Mouse (Mus musculus) MEL (cell line): ENCODE measurements around the gene Ikzf2. TPM values are rescaled to one million over a fixed set of nuclear protein-coding genes. Genes with fewer than 3 reads are reported as not detected.

Source experiments
- DNase-seq: peaks from one replicate; pipeline ENCODE4 v3.0.0; 2011; ENCODE audit warnings: low read depth, low spot score
- H3K27ac ChIP-seq: 2 replicates; pipeline ENCODE4 v1.5.1; 2012; ENCODE audit warnings: low read depth, mild to moderate bottlenecking, control low read depth, low read length, moderate library complexity; ENCODE audit not compliant: control insufficient read depth
- H3K27me3 ChIP-seq, 2 experiments: fragments of 150-350 bp in 1 of 2; sonication (generic) in 1 of 2; 2 replicates each; pipeline ENCODE4 v1.6.1; 2012; ENCODE audit warnings: low read length in 2 of 2, mild to moderate bottlenecking in 2 of 2, improper control_type of control experiment in 1 of 2, moderate library complexity in 1 of 2; ENCODE audit not compliant: insufficient read depth in 2 of 2, control insufficient read depth in 1 of 2
- H3K36me3 ChIP-seq, 2 experiments: 2 replicates each; pipeline ENCODE4 v1.6.1; 2012 to 2014; ENCODE audit warnings: low read length in 2 of 2, improper control_type of control experiment in 1 of 2, inconsistent platforms in 1 of 2, mild to moderate bottlenecking in 1 of 2; ENCODE audit not compliant: insufficient read depth in 2 of 2, control insufficient read depth in 1 of 2
- H3K4me1 ChIP-seq, 2 experiments: fragments of 150-350 bp in 1 of 2; sonication (generic) in 1 of 2; 2 replicates each; pipeline ENCODE4 v1.6.1; 2012; ENCODE audit warnings: low read length in 2 of 2, improper control_type of control experiment in 1 of 2, mild to moderate bottlenecking in 1 of 2; ENCODE audit not compliant: insufficient read depth in 2 of 2, control insufficient read depth in 1 of 2
- H3K4me3 ChIP-seq, 2 experiments: fragments of 150-350 bp in 1 of 2; sonication (generic) in 1 of 2; 2 replicates each; pipeline ENCODE4 v1.5.1; 2012; ENCODE audit warnings: low read depth in 2 of 2, low read length in 2 of 2, mild to moderate bottlenecking in 2 of 2, moderate library complexity in 2 of 2, control low read depth in 1 of 2, improper control_type of control experiment in 1 of 2; ENCODE audit not compliant: control insufficient read depth in 1 of 2, insufficient read depth in 1 of 2
- H3K79me2 ChIP-seq: 2 replicates; pipeline ENCODE4 v1.6.1; 2012; ENCODE audit warnings: mild to moderate bottlenecking, low read length, moderate library complexity; ENCODE audit not compliant: control insufficient read depth, poor library complexity, insufficient read depth
- H3K9ac ChIP-seq: 2 replicates; pipeline ENCODE4 v1.6.1; 2012; ENCODE audit warnings: low read depth, mild to moderate bottlenecking, control low read depth, low read length, moderate library complexity; ENCODE audit not compliant: control insufficient read depth, poor library complexity, severe bottlenecking
- H3K9me3 ChIP-seq: fragments of 150-350 bp; sonication (generic); replicated peaks from 2 replicates; pipeline ENCODE4 v1.6.1; 2012; ENCODE audit warnings: mild to moderate bottlenecking, low read length, improper control_type of control experiment, moderate library complexity; ENCODE audit not compliant: insufficient read depth
- BHLHE40 ChIP-seq: IDR thresholded peaks from 2 replicates; pipeline ENCODE4 v1.6.1; 2012; ENCODE audit warnings: low read depth, mild to moderate bottlenecking, inconsistent platforms, low read length, improper control_type of control experiment, borderline replicate concordance
- CHD1 ChIP-seq: IDR thresholded peaks from 2 replicates; pipeline ENCODE4 v1.6.1; 2012; ENCODE audit warnings: low read depth, mild to moderate bottlenecking, inconsistent platforms, low read length, improper control_type of control experiment
- E2F4 ChIP-seq: IDR thresholded peaks from 2 replicates; pipeline ENCODE4 v1.6.1; 2011; ENCODE audit warnings: low read depth, low read length, improper control_type of control experiment, borderline replicate concordance
- ELF1 ChIP-seq: IDR thresholded peaks from 2 replicates; pipeline ENCODE4 v1.6.1; 2014; ENCODE audit warnings: low read depth, mild to moderate bottlenecking, inconsistent platforms, low read length, improper control_type of control experiment, moderate library complexity
- EP300 ChIP-seq, 2 experiments: IDR thresholded peaks; 2 replicates each; pipeline ENCODE4 v1.6.1; 2011; ENCODE audit warnings: improper control_type of control experiment in 2 of 2, low read length in 2 of 2, low read depth in 1 of 2, mild to moderate bottlenecking in 1 of 2
- GABPA ChIP-seq: IDR thresholded peaks from 2 replicates; pipeline ENCODE4 v1.6.1; 2012; ENCODE audit warnings: low read depth, mild to moderate bottlenecking, inconsistent platforms, low read length, improper control_type of control experiment, moderate library complexity
- JUND ChIP-seq: IDR thresholded peaks from 2 replicates; pipeline ENCODE4 v1.6.1; 2011; ENCODE audit warnings: low read depth, mild to moderate bottlenecking, improper control_type of control experiment, low read length
- MEF2A ChIP-seq: IDR thresholded peaks from 2 replicates; pipeline ENCODE4 v1.6.1; 2014; ENCODE audit warnings: low read depth, mild to moderate bottlenecking, inconsistent platforms, low read length, improper control_type of control experiment; ENCODE audit not compliant: poor library complexity, insufficient replicate concordance, severe bottlenecking; ENCODE audit errors: extremely low read depth
- MYB ChIP-seq: IDR thresholded peaks from 2 replicates; pipeline ENCODE4 v1.6.1; 2011; ENCODE audit warnings: mild to moderate bottlenecking, low read depth, low read length, improper control_type of control experiment
- NELFE ChIP-seq: IDR thresholded peaks from 2 replicates; pipeline ENCODE4 v1.6.1; 2011; ENCODE audit warnings: low read depth, low read length, improper control_type of control experiment
- POLR2AphosphoS2 ChIP-seq: IDR thresholded peaks from 2 replicates; pipeline ENCODE4 v1.6.1; 2011; ENCODE audit warnings: low read length, improper control_type of control experiment
- POLR2AphosphoS5 ChIP-seq: IDR thresholded peaks from 2 replicates; pipeline ENCODE4 v1.6.1; 2012; ENCODE audit warnings: low read depth, borderline replicate concordance, mild to moderate bottlenecking, inconsistent platforms, low read length, moderate library complexity, mixed read lengths
- SIN3A ChIP-seq: IDR thresholded peaks from 2 replicates; pipeline ENCODE4 v1.6.1; 2012; ENCODE audit warnings: low read length, improper control_type of control experiment, inconsistent platforms
- TAL1 ChIP-seq: IDR thresholded peaks from 2 replicates; pipeline ENCODE4 v1.6.1; 2012; ENCODE audit warnings: mild to moderate bottlenecking, inconsistent platforms, low read length, moderate library complexity, mixed read lengths
- TCF12 ChIP-seq: IDR thresholded peaks from 2 replicates; pipeline ENCODE4 v1.6.1; 2014; ENCODE audit warnings: low read depth, mild to moderate bottlenecking, inconsistent platforms, low read length, improper control_type of control experiment, moderate library complexity
- UBTF ChIP-seq: IDR thresholded peaks from 2 replicates; pipeline ENCODE4 v1.6.1; 2012; ENCODE audit warnings: low read depth, mild to moderate bottlenecking, inconsistent platforms, low read length, improper control_type of control experiment, moderate library complexity, borderline replicate concordance; ENCODE audit not compliant: insufficient read depth
- USF1 ChIP-seq: IDR thresholded peaks from 2 replicates; pipeline ENCODE4 v1.6.1; 2014; ENCODE audit warnings: low read depth, mild to moderate bottlenecking, inconsistent platforms, low read length, improper control_type of control experiment, moderate library complexity
- USF2 ChIP-seq, 2 experiments: IDR thresholded peaks; 2 replicates each; pipeline ENCODE4 v1.6.1; 2011 to 2012; ENCODE audit warnings: improper control_type of control experiment in 2 of 2, low read length in 2 of 2, borderline replicate concordance in 1 of 2, inconsistent platforms in 1 of 2, low read depth in 1 of 2, mild to moderate bottlenecking in 1 of 2; ENCODE audit not compliant: insufficient read depth in 1 of 2
- ZC3H11A ChIP-seq: IDR thresholded peaks from 2 replicates; pipeline ENCODE4 v1.6.1; 2012; ENCODE audit warnings: low read depth, mild to moderate bottlenecking, inconsistent platforms, low read length, improper control_type of control experiment
- ZMIZ1 ChIP-seq: IDR thresholded peaks from 2 replicates; pipeline ENCODE4 v1.6.1; 2012; ENCODE audit warnings: low read depth, mild to moderate bottlenecking, inconsistent platforms, low read length, improper control_type of control experiment, moderate library complexity
- ZNF384 ChIP-seq: IDR thresholded peaks from 2 replicates; pipeline ENCODE4 v1.6.1; 2012; ENCODE audit warnings: low read depth, mild to moderate bottlenecking, inconsistent platforms, low read length, improper control_type of control experiment
- polyA plus RNA-seq, 2 experiments: library from polyadenylated mRNA; stranded (reverse) in 1 of 2; unstranded in 1 of 2; fragments of >175 nt in 1 of 2; fragments of >200 nt in 1 of 2; gene quantifications; 2 replicates each; pipeline versions ENCODE4 v1.2.1 to v1.2.4; 2012; ENCODE audit warnings: low replicate concordance in 2 of 2, low read depth in 1 of 2; ENCODE audit not compliant: insufficient read length in 2 of 2, insufficient read depth in 1 of 2, missing spikeins in 1 of 2
- total RNA-seq: library from RNA; depleted of rRNA; stranded (reverse); fragments of 300-350 nt; gene quantifications from 2 replicates; pipeline ENCODE4 v1.2.3, GENCODE M21; 2012

The Ikzf2 gene
- total and polyA plus RNA-seq, 3 experiments: 2.9 to 5.6 TPM; not detected in 1

- Histone ChIP-seq H3K4me1 (peaks cover 6 to 17% of the 10 kb centered on the region in 2 experiments; a peak in 3 of 4 replicates), H3K4me3 (no peak overlapping the region), H3K36me3 (peaks cover 0 to 19% of the 10 kb centered on the region in 2 experiments; a peak in 2 of 4 replicates), H3K9me3 (no peaks in the 10 kb centered on the region), H3K27me3 (no peaks in the 10 kb centered on the region), H3K27ac (no peak overlapping the region), H3K9ac (no peak overlapping the region), H3K79me2 (no peaks in the 10 kb centered on the region; the same call in 1 of the 2 replicates)
- no peak for TF ChIP-seq CHD1
- no peak for TF ChIP-seq MEF2A
- TF ChIP-seq E2F4: no peak
- no peak for TF ChIP-seq UBTF
- TF ChIP-seq GABPA: no peak
- TF ChIP-seq SIN3A: no peak
- no peak for TF ChIP-seq ELF1
- no peak for TF ChIP-seq NELFE
- no peak for TF ChIP-seq ZNF384
- TF ChIP-seq EP300 (IDR thresholded peaks at IDR 0.05; ENCODE audit: low read depth in 1 of 2, low read length in 2 of 2): no peak
- no peak for TF ChIP-seq ZMIZ1
- TF ChIP-seq MYB: no peak
- DNase-seq: no peak
These were observed 29.6 kb downstream of the Ikzf2 start for GRCm38 (mm10) chr1:69657455-69657854.

- H3K9me3 ChIP-seq: no peaks in the 10 kb centered on the region
- H3K9ac ChIP-seq: no peak overlapping the region
- DNase-seq: no peak
- H3K27ac ChIP-seq: no peak overlapping the region
- TF ChIP-seq USF2 (IDR thresholded peaks at IDR 0.05; ENCODE audit: borderline replicate concordance in 1 of 2, insufficient read depth in 1 of 2, low read depth in 1 of 2, low read length in 2 of 2) (no peak), JUND (no peak), POLR2AphosphoS5 (no peak), TAL1 (no peak), TCF12 (no peak), USF1 (no peak), POLR2AphosphoS2 (no peak), BHLHE40 (no peak), GABPA (no peak), CHD1 (no peak), ZC3H11A (no peak), UBTF (no peak), ZMIZ1 (no peak), E2F4 (no peak)
- TF ChIP-seq, all 39 proteins: peak for 0
- no peaks in the 10 kb centered on the region for H3K79me2 ChIP-seq
- peaks cover 0 to 19% of the 10 kb centered on the region in 2 experiments; a peak in 2 of 4 replicates for H3K36me3 ChIP-seq
- peaks cover 6 to 17% of the 10 kb centered on the region in 2 experiments; a peak in 3 of 4 replicates for H3K4me1 ChIP-seq
- H3K27me3 ChIP-seq: no peaks in the 10 kb centered on the region
- H3K4me3 ChIP-seq: no peak overlapping the region
These were observed 30.1 kb downstream of the Ikzf2 start for GRCm38 (mm10) chr1:69656929-69657328.
